Mouse (Mus musculus) ES-CJ7 (cell line): ENCODE measurements around the gene Nfkbil1.
A peak's percentile ranks its signal among the peaks of the same experiment; 100 is the strongest.

ENCODE experiments used
- DNase-seq: peaks from one replicate; pipeline ENCODE4 v3.0.0; 2011; ENCODE audit warnings: low read depth, low spot score

Nfkbil1 gene

DNA sequence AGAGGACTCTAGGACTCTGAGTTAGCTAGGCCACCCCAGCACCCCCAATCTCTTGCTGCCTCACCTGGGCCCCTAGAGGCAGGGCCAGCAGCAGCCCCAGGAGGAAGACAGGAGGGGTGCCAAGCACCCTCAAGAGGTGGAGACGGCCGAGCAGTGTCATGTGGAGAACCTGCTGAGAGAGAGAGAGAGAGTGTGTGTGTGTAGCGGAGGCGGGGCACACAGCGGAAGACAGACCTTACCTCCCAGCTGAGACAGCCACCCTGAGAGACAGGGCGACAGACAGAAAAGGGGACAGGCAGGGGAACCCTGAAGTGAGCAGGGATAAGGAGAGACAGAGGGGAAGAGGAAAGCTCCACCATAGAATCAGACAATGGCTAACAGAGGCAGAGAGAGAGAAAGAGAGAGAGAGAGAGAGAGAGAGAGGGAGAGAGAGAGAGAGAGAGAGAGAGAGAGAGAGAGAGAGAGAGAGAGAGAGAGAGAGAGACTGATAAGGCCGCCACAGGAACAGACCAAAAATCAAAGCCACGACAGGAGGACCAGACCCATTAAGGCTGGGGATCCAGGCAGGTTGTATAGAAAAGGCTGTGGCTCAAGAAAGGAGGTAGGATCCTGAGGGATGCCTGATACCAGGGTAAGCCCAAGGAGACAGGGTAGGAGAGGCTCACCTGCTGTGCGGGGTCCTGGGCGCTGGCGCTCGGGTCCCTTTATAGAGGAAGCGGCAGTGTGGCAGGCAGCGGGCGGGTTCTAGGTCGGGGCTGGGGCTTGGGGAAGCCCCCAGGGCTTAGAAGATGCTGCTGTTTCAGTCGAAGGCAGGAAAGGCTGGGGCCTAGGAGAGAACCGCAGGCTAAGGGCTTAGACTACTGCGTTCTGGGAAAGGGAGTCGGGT is 30.9 kb downstream of the Nfkbil1 start, which contains the start of gene Lta:
Gene Lta (minus strand): TSS at position 858 of the 886 bp plus-strand sequence.
- no peak for DNase-seq

DNA sequence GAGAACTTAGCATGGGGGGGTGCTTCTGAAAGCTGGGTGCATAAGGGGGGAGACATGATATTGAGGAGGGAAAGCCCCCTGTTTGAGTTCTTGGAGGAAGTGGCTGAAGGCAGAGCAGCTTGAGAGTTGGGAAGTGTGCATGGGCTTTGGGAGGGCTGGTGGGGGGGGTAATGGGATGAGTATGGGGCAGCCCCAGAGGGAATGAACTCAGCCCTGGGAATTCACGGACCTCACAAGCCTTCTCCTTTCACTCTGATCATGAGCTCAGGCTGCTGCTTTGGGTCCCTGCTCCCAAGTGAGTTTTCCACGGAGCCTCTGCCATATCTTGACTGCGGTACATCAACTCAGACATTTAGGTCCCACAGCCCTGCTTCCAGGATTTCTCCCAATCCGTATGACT is 33.1 kb downstream of the Nfkbil1 start:
- no peak for DNase-seq

DNA sequence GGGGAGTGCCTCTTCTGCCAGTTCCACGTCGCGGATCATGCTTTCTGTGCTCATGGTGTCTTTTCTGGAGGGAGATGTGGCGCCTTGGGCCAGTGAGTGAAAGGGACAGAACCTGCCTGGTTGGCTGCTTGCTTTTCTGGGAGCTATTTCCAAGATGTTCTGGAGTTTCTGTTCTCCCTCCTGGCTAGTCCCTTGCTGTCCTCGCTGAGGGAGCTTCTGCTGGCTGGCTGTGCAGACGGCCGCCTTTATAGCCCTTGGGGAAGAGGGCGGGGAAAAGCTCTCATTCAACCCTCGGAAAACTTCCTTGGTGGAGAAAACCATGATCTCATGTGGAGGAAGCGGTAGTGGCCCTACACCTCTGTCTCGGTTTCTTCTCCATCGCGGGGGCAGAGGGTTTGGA is 33.8 kb downstream of the Nfkbil1 start, which contains the start of gene Tnf:
Gene Tnf (minus strand): TSS at position 221 of the 400 bp plus-strand sequence.
- DNase-seq: no peak

- no peak for DNase-seq
Observed at GRCm38 (mm10) chr17:35201128-35201527, 34.5 kb downstream of the Nfkbil1 start.

DNA sequence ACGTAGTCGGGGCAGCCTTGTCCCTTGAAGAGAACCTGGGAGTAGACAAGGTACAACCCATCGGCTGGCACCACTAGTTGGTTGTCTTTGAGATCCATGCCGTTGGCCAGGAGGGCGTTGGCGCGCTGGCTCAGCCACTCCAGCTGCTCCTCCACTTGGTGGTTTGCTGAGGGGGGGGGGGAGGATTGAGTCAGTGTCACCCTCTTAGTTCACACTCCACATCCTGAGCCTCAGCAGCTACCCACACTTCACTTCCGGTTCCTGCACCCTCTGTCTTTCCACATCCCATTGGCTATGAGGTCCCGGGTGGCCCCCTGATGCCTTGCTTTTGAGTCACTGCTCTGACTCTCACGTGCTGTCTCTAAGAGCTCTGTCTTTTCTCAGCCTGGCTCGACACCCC is 35.2 kb downstream of the Nfkbil1 start:
- DNase-seq: no peak

DNA sequence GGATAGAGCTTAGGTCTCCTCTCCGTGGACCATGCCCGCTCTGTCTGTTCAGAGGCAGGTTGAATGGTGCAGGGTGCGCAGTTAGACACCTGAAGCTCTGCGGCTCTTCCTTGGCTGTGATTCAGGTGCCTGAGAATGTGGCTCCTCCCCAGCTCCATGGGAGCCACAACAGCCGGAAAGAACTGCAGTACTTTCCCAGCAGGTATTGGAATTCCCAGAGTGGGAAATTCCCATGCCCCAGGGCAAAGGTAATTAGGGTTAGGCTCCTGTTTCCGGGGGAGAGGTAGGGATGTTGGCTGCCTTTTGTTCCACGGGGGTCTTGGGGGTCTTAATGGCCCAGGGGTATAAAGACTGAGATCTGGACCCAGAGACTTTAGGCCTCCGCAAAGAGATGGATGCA is 36.6 kb downstream of the Nfkbil1 start:
- peak; percentile 65 for DNase-seq

DNA sequence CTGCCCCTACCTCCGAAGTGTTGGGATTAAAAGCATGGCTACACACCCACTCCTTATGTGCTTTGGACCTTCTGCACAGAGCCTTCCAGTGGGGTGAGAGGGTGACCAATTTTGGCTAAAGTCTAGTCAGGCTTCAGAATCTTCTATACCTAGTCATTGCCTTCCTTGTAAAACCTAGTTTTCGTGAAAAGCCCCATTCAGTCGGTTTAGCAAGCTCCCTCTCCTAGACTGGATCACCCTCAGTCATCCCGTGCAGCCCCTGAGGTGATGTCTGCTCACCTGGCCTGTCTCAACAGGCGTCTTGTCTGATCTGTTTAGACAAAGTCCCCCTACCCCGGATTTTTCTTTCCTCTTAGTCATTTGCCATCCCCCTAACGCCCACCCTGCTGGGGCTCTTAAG is 37.6 kb downstream of the Nfkbil1 start:
- no peak for DNase-seq

- no peak for DNase-seq
Observed at GRCm38 (mm10) chr17:35197126-35197525, 38.5 kb downstream of the Nfkbil1 start.

- no peak for DNase-seq
Observed at GRCm38 (mm10) chr17:35196321-35196641, 39.3 kb downstream of the Nfkbil1 start.

- peak; percentile 69 for DNase-seq
Observed at GRCm38 (mm10) chr17:35195631-35196320, 39.8 kb downstream of the Nfkbil1 start.

DNA sequence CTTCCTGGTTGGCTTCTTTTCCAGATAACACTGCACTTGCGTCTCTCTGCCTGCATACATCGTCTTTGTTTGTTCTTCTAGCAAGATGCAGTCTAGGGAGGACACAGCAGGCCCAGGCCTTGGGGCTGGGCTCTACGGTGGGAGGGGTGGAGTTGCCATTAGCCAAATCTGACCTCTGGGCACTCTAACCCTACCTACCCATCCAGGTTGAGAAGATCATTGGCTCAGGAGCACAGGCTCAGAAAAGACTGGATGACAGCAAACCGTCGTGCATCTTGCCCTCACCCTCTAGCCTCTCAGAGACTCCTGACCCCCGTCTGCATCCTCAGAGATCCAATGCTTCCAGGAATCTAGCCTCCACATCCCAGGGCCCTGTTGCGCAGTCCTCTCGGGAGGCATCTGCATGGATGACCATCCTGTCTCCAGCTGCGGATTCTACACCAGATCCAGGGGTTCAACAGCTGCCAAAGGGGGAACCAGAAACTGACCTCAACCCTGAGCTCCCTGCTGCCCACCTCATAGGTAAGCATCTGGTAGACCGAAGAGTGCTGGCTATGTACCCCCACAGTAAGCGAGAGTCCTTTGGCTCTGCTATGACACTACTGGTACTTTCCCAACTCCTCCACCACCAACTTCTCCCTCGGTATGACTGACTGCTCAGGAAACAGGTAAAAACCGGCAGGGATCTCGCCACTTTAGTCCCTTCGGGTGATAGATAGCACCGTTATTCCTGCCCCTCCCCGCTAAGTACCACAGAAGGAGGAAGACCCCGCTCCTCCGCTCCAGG is 40.6 kb downstream of the Nfkbil1 start:
- no peak for DNase-seq

DNA sequence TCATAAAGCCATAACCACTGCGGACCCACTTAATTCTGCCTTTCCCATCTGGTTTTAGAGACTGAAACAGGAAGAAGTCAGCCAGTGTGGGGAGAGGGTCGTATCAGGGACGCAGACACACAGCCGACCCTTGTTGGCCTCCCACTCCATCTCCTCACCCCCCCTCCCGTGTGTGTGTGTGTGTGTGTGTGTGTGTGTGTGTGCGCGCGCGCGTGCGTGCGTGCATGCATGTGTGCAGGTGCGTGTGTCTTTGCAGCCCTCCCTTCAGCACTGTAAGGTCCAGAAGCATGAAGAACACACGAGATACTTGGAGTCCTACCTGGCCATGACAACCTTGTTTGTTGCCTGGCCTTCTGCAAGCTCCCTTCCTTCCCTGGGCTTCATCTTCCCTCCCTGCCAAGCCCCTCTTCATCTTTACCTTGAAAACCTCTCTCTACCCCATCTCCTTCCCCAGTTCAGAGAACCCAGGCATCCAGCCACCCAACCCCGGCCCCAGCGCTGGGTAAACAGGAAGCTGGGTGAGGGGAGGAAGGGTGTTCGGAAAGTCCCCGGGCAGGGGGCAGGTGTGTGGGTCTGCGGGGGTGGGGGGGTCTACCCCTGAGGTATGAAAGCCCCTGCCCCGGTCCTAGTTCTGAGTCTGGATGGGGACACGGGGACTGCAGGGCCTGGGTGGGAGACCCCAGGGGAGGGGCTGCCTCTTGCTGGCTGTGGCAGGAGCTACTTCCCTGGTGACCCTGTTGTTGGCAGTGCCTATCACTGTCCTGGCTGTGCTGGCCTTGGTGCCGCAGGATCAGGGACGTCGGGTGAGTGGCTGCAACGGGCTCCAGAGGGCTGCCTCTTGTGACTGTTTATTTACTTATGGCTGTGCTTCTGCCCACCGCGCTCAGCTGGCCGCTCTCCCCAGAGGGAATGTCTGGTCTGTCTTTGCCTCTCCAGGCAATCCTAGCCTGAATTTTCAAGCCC is 41.4 kb downstream of the Nfkbil1 start, which contains the start of gene Ltb:
Gene Ltb (plus strand): TSS at position 559 of the 963 bp plus-strand sequence.
- no peak for DNase-seq

DNA sequence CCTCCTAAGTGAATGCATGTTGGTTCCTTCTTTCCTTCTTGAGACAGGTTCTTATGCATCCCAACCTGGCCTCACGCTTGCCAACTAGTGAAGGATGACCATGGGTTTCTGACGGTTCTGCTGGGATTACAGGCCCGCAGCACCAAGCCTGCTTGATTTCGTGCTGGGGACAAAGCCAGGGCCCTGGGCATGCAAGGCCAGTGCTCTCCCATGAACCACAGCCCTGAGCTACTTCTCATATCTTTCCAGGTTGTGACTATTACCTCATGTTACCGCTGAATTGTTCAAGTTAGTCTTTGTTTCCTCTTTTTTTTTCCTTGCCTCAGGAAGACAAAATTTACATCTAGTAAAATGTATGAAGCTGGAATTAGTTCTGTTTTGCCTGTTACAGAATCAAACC is 42.7 kb downstream of the Nfkbil1 start:
- DNase-seq: no peak

GRCm38 (mm10) chr17:35191723-35192122 is 43.9 kb downstream of the Nfkbil1 start:
- no peak for DNase-seq

DNA sequence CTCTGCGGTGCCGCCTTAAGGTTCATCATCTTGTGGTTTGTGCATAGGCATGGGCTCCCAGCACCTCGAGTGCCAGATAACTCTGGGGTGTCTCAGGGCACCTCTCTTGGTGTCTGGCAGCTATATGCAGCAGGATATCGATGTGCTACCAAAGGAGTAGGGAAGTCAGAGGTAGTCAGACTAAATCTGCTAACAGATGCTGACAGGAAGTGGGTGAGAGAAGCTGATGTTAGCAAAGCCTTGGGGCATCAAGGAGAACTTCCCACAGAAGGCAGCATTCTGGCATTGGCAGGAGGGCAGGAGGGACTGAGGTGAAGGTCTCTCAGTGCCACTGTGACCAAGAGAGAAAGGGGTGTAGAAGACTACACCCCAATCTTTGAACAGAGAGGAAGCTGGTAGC is 45.5 kb downstream of the Nfkbil1 start:
- DNase-seq: no peak

GRCm38 (mm10) chr17:35189186-35189585 is 46.4 kb downstream of the Nfkbil1 start:
- DNase-seq: no peak

DNA sequence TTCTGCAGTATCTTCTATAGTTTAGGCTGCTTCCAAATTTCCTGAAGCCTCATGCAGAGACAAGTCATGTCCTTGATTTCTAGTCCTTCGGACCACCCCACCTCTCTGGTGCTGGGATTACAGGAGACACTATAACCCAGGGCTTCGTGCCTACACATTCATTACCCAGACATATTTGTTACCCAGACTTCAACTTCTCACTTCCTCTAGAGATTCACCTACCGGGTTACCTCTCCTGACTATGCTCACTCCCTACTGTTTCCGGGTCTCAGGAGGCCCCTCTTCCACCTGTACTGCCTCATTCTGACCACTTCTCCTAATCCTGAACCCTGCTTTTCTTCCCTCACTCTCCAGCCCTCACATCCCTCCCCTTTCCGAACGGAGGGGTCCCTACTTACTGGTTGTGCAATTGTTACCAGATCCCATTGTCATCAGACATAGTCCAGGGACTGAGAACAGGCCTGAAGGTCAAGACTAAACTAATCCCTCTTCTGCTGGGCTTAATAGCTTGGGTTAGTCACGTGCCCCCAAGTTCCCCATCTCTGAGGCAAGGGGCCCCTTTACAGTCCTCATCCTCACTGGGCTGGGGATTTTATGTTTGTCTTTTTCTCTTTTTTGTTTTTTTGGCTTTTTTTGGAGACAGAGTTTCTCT is 47.5 kb downstream of the Nfkbil1 start, which contains the start of gene Lst1:
Gene Lst1 (minus strand): TSS at position 481 of the 652 bp plus-strand sequence.
- no peak for DNase-seq

DNA sequence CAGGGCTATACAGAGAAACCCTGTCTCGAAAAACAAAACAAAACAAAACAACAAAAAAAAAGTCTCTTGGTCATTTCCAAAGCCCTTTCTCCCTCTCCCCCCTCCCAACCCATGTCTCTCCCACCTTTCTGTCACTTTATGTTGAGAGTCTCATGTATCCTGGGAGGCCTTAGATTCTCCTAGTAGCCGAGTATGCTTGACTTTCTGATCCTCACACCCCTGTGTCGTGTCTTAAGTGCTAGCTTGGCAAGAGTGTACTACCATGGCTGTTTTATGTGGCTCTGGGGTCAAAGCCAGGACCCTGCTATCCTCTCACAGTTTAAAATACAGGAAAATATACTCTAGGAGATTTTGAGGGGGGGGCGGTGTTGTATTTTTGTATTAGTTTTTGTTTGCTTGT is 48.2 kb downstream of the Nfkbil1 start:
- no peak for DNase-seq

DNA sequence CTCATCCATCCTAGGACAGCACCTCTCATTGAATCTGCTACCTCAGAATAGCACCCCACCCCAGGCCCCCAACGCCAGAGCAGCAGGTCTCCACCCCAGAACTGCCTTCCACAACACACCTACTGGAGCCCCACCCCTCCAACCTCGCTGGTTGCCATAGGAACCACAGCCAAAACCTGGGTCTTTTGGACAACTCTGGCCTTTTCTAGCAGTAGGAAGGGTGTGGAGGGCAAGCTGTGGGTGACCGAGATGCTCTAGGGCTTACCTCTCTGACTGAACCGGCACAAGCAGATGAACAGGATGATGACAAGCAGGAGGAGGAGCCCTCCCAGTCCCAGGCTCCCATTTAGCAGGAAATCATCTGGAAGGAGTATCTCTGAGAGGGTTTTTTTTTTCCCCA is 48.9 kb downstream of the Nfkbil1 start:
- DNase-seq: peak; percentile 95
